Mouse (Mus musculus): ENCODE results near the gene Cd59a. TPM values are rescaled to one million over a fixed set of nuclear protein-coding genes. Genes with fewer than 3 reads are reported as not detected.
"Not testable (repeated sequence)": the region's sequence is repeated elsewhere in the genome, so short reads cannot be mapped to it uniquely, and the experiment has no call there.

Gene Cd59a
- polyA plus RNA-seq, 1 experiment from 2014 or later: 14.9 TPM

DNA sequence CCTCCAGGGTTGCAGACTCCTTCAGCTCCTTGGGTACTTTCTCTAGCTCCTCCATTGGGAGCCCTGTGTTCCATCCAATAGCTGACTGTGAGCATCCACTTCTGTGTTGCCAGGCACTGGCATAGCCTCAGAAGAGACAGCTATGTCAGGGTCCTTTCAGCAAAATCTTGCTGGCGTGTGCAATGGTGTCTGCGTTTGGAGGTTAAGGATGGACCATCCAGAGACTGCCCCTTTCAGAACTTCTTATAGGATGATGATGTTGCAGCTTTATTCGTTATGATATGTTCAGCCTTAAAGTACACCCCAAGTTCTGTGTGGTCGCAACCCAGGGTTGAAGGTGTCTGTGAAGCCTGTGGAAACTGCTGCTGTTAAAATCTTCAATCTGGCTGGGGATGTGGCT lies 1.8 kb downstream of the Cd59a start:
- H3K4me2 ChIP-seq (ENCODE audit: low read depth, low read length); ATAC-seq (ENCODE audit: low read depth); H3K27ac ChIP-seq (ENCODE audit: low read depth, low read length); H3K27me3 ChIP-seq (ENCODE audit: control insufficient read depth, insufficient read depth, low read length); H3K4me3 ChIP-seq (ENCODE audit: low read depth, low read length); H3K9me3 ChIP-seq (ENCODE audit: control insufficient read depth, low read length); H3K9ac ChIP-seq (replicated peaks; ENCODE audit: low read depth, low read length); H3K36me3 ChIP-seq (ENCODE audit: control insufficient read depth, insufficient read depth, low read length); H3K4me1 ChIP-seq (ENCODE audit: control insufficient read depth, insufficient read depth, low read length): not testable (repeated sequence)
- WGBS: 98% methylated on average over 4 of the region's 4 CpGs

DNA sequence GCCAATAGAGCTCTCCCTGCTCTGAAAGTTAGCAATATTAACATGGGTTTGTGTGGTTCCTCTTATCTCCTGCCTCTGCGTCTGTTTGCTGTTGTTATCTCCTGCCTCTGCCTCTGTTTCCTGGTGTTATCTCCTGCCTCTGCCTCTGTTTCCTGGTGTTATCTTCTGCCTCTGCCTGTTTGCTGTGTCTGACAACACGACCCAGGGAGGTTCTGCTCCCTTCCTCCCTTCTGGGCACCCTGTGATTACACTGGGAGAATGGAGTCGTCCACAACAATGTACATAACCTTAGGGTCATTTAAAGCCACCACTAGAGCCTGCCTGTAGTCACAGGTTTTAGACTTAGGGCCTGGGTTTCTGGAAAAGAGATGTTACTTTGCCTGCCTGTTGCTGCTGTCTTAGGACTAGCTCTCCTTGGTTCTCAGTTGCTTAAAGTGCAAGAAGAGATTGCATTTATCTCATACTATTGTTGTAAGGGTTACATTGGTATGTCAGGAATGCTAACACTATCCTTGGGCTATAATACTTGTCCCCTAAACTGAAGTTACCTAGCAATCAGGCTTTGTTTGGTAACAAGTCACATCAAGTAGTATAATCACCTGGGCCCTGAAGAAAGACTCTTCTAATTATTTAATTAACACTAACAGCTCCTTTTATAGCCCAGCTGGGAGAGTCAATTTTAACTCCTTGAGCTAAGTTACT lies 3.1 kb downstream of the Cd59a start:
- H3K36me3 ChIP-seq (ENCODE audit: control insufficient read depth, insufficient read depth, low read length): no peaks in the 10 kb centered on the region
- no peak overlapping the region for H3K9ac ChIP-seq (replicated peaks; ENCODE audit: low read depth, low read length)
- H3K4me3 ChIP-seq (ENCODE audit: low read depth, low read length): no peak overlapping the region
- 38% methylated on average over 3 of the region's 3 CpGs for WGBS
- H3K27me3 ChIP-seq (ENCODE audit: control insufficient read depth, insufficient read depth, low read length): no peaks in the 10 kb centered on the region
- no peak for ATAC-seq (ENCODE audit: low read depth)
- H3K4me2 ChIP-seq (ENCODE audit: low read depth, low read length): no peak overlapping the region
- no peaks in the 10 kb centered on the region for H3K4me1 ChIP-seq (ENCODE audit: control insufficient read depth, insufficient read depth, low read length)
- no peak overlapping the region for H3K27ac ChIP-seq (ENCODE audit: low read depth, low read length)
- H3K9me3 ChIP-seq (ENCODE audit: control insufficient read depth, low read length): no peaks in the 10 kb centered on the region

DNA sequence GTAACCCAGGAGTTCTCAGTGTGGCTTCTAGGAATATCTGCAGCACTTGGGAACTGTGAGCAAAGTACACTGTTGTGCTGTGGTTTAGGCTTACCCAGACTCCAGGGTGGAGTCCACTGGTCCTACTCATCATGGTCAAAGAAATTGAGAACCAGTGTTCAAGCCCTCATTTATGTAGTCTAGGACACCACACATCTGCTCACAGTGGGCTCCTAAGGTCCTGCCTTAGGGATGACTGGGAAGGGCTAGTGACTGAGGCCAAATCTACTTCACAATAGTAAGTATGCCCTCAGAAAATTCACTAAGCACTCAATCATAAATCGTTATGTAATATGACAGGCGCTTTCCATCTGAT lies 3.6 kb downstream of the Cd59a start:
- no peak for ATAC-seq (ENCODE audit: low read depth)
- Histone ChIP-seq H3K36me3 (ENCODE audit: control insufficient read depth, insufficient read depth, low read length) (no peaks in the 10 kb centered on the region), H3K9ac (replicated peaks; ENCODE audit: low read depth, low read length) (no peak overlapping the region), H3K4me3 (ENCODE audit: low read depth, low read length) (no peak overlapping the region), H3K27me3 (ENCODE audit: control insufficient read depth, insufficient read depth, low read length) (no peaks in the 10 kb centered on the region), H3K27ac (ENCODE audit: low read depth, low read length) (no peak overlapping the region), H3K9me3 (ENCODE audit: control insufficient read depth, low read length) (no peaks in the 10 kb centered on the region), H3K4me2 (ENCODE audit: low read depth, low read length) (no peak overlapping the region), H3K4me1 (ENCODE audit: control insufficient read depth, insufficient read depth, low read length) (no peaks in the 10 kb centered on the region)
- 96% methylated on average over 2 of the region's 2 CpGs for WGBS

DNA sequence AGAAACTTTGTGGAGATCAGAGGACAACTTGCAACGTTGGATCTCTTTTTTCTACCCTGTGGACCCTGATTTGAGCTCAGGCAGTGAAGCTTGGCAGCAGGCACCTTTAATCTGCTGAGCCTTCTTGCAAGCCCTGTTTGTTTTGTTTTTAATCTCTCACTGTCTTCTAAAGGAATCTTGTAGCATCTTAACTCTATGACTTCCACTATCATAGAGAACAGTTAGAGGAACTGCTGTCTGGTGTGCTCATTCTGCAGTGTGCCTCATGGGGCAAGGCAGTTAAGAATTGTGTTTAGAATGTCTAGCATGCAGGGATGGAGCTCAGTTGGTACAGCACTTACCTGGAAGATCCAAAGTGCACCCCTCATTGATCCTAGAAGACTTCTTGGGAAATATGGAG lies 4.3 kb downstream of the Cd59a start:
- H3K36me3 ChIP-seq (ENCODE audit: control insufficient read depth, insufficient read depth, low read length): no peaks in the 10 kb centered on the region
- no peaks in the 10 kb centered on the region for H3K27me3 ChIP-seq (ENCODE audit: control insufficient read depth, insufficient read depth, low read length)
- ATAC-seq (ENCODE audit: low read depth): no peak
- no peak overlapping the region for H3K4me3 ChIP-seq (ENCODE audit: low read depth, low read length)
- no peaks in the 10 kb centered on the region for H3K4me1 ChIP-seq (ENCODE audit: control insufficient read depth, insufficient read depth, low read length)
- H3K4me2 ChIP-seq (ENCODE audit: low read depth, low read length): no peak overlapping the region
- no peak overlapping the region for H3K9ac ChIP-seq (replicated peaks; ENCODE audit: low read depth, low read length)
- 69% methylated on average over 1 of the region's 1 CpGs for WGBS
- no peak overlapping the region for H3K27ac ChIP-seq (ENCODE audit: low read depth, low read length)
- H3K9me3 ChIP-seq (ENCODE audit: control insufficient read depth, low read length): no peaks in the 10 kb centered on the region

DNA sequence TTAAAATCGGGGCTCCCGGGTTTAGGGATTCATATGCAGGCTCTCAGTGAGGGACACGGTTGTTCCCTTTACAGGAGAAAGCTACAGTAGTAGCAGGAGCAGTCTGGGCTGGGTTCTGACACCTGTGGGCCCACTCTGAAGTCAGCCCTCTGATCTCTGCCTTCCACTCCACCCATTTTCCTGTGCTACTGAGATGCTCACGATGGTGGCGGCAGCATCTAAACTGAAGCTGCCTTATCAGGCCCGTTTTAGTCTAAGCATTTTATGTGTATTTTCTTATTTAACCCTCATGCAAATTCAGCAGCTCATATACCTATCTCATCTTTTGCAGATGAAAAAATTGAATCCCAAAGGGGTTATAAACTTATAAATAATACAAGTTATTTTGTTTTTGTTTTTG lies 9.2 kb downstream of the Cd59a start:
- no peaks in the 10 kb centered on the region for H3K27me3 ChIP-seq (ENCODE audit: control insufficient read depth, insufficient read depth, low read length)
- 89% methylated on average over 6 of the region's 6 CpGs for WGBS
- no peak for ATAC-seq (ENCODE audit: low read depth)
- no peak overlapping the region for H3K4me3 ChIP-seq (ENCODE audit: low read depth, low read length)
- H3K4me1 ChIP-seq (ENCODE audit: control insufficient read depth, insufficient read depth, low read length): no peaks in the 10 kb centered on the region
- H3K36me3 ChIP-seq (ENCODE audit: control insufficient read depth, insufficient read depth, low read length): no peaks in the 10 kb centered on the region
- no peaks in the 10 kb centered on the region for H3K9me3 ChIP-seq (ENCODE audit: control insufficient read depth, low read length)
- no peak overlapping the region for H3K9ac ChIP-seq (replicated peaks; ENCODE audit: low read depth, low read length)
- no peak overlapping the region for H3K27ac ChIP-seq (ENCODE audit: low read depth, low read length)
- no peak overlapping the region for H3K4me2 ChIP-seq (ENCODE audit: low read depth, low read length)

DNA sequence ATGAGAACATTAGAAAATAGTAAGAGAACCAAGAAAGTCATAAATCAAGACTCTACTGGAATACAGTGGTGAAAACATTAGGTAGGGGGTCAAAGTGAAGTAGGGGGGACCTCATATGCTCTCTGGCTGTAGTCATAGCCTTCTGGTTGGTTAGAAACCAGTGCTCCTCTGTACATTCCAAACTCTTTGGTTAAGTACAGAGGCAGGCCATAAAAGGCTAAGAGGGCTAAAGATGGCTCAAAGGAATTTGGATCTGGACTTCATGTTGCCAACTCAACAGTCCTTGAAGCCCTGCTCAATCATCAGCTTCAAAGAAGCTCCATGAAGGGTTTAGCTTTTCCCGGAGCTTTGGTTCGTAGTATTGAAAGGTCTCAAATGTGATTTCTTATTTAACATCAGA lies 13.4 kb downstream of the Cd59a start:
- H3K4me2 ChIP-seq (ENCODE audit: low read depth, low read length); H3K36me3 ChIP-seq (ENCODE audit: control insufficient read depth, insufficient read depth, low read length); H3K4me3 ChIP-seq (ENCODE audit: low read depth, low read length); H3K4me1 ChIP-seq (ENCODE audit: control insufficient read depth, insufficient read depth, low read length); H3K27ac ChIP-seq (ENCODE audit: low read depth, low read length); H3K27me3 ChIP-seq (ENCODE audit: control insufficient read depth, insufficient read depth, low read length); H3K9ac ChIP-seq (replicated peaks; ENCODE audit: low read depth, low read length); ATAC-seq (ENCODE audit: low read depth); H3K9me3 ChIP-seq (ENCODE audit: control insufficient read depth, low read length): not testable (repeated sequence)
- 94% methylated on average over 2 of the region's 2 CpGs for WGBS

DNA sequence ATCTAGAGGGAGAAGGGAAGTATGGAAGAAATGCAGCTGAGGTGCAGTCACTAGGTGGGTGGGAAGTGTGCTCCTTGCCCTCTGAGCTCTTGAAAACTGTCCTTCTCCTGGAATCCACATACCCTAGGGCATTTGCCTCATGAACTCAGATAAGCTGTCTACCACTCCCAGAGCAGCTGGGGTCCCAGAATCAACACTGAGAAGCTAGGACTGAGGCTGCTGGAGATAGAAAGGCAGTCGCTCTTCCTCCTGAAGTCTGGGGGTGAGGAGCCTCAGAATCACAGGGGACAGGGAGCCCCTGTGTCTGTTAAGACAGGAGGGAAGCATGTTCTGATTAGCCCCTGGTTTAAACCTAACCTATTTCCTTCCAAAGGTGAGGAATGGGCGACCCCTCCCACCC lies 13.9 kb downstream of the Cd59a start:
- ATAC-seq (ENCODE audit: low read depth): no peak
- no peaks in the 10 kb centered on the region for H3K4me1 ChIP-seq (ENCODE audit: control insufficient read depth, insufficient read depth, low read length)
- no peak overlapping the region for H3K4me2 ChIP-seq (ENCODE audit: low read depth, low read length)
- no peaks in the 10 kb centered on the region for H3K36me3 ChIP-seq (ENCODE audit: control insufficient read depth, insufficient read depth, low read length)
- H3K4me3 ChIP-seq (ENCODE audit: low read depth, low read length): no peak overlapping the region
- no peaks in the 10 kb centered on the region for H3K9me3 ChIP-seq (ENCODE audit: control insufficient read depth, low read length)
- no peak overlapping the region for H3K9ac ChIP-seq (replicated peaks; ENCODE audit: low read depth, low read length)
- no peaks in the 10 kb centered on the region for H3K27me3 ChIP-seq (ENCODE audit: control insufficient read depth, insufficient read depth, low read length)
- 83% methylated on average over 2 of the region's 2 CpGs for WGBS
- H3K27ac ChIP-seq (ENCODE audit: low read depth, low read length): no peak overlapping the region

DNA sequence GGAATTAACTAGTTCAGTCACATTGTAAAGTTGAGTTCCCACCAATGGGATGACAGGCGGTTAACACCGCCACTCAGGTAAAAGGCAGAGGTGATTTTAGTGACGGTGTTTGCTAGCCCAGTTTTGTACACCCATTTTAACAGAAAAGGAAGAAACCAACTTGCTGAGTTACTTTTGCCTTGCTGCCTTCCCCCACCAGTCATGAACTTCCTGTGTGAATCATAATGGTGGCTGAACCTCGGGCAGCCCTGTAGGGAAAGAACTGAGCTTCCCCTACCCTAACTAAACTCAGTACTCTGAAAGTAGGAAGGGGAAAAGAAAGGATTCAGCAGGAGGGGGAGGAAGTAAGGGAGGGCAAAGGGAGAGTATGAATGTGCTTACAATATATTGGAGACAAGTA lies 14.4 kb downstream of the Cd59a start:
- Histone ChIP-seq H3K36me3 (ENCODE audit: control insufficient read depth, insufficient read depth, low read length) (no peaks in the 10 kb centered on the region), H3K4me3 (ENCODE audit: low read depth, low read length) (no peak overlapping the region), H3K27me3 (ENCODE audit: control insufficient read depth, insufficient read depth, low read length) (no peaks in the 10 kb centered on the region), H3K27ac (ENCODE audit: low read depth, low read length) (no peak overlapping the region), H3K9me3 (ENCODE audit: control insufficient read depth, low read length) (no peaks in the 10 kb centered on the region), H3K9ac (replicated peaks; ENCODE audit: low read depth, low read length) (no peak overlapping the region), H3K4me2 (ENCODE audit: low read depth, low read length) (no peak overlapping the region), H3K4me1 (ENCODE audit: control insufficient read depth, insufficient read depth, low read length) (no peaks in the 10 kb centered on the region)
- ATAC-seq (ENCODE audit: low read depth): no peak
- 92% methylated on average over 4 of the region's 4 CpGs for WGBS

DNA sequence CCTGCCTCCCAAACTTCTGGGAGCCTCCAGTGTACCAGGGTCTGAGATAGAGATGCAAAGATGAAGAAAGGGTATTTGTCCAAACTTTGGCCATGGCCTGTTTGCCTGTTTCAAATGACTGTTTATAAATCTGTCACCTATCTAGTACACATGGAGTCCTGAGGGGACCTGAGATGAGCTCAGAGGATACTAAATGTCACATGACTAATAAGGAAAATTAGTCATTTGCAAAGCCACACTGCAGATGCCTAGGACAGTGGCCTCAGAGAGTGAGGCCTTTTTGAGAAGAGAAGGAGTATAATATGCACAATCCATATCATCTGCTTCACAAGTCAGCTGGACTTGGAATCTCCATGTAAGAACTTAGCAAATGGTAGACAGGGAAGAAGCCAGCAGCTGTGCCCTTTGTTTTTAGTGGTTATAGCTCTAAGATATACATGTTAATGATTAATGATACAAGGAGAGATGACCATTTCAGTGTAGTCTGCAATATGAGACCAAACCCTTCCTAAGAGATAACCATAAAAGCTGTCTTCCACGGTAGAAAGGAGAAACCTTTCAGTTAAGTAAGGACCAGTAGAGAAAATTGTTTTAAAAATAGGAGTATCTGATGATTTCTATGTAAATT lies 15.7 kb downstream of the Cd59a start:
- WGBS: no CpG with 5 or more reads among the region's 1 CpGs
- ATAC-seq (ENCODE audit: low read depth): not testable (repeated sequence)

More for the DNA sequence above, 15.7 kb downstream of the Cd59a start:
- H3K4me2 ChIP-seq (ENCODE audit: low read depth, low read length); H3K4me3 ChIP-seq (ENCODE audit: low read depth, low read length); H3K27me3 ChIP-seq (ENCODE audit: control insufficient read depth, insufficient read depth, low read length); H3K27ac ChIP-seq (ENCODE audit: low read depth, low read length); H3K9ac ChIP-seq (replicated peaks; ENCODE audit: low read depth, low read length); H3K36me3 ChIP-seq (ENCODE audit: control insufficient read depth, insufficient read depth, low read length); H3K4me1 ChIP-seq (ENCODE audit: control insufficient read depth, insufficient read depth, low read length); H3K9me3 ChIP-seq (ENCODE audit: control insufficient read depth, low read length): not testable (repeated sequence)

All from neural tube, embryonic 14.5 days (tissue).